Mouse (Mus musculus) E14TG2a.4 (cell line): Measurements from ENCODE around the gene Orai1.

Experiments
- CTCF ChIP-seq: conservative IDR thresholded peaks from 2 replicates; pipeline ENCODE4 v1.5.1; 2014; ENCODE audit warnings: low read length
- NANOG ChIP-seq: IDR thresholded peaks from 2 replicates; pipeline ENCODE4 v1.6.1; 2014; ENCODE audit warnings: borderline replicate concordance, low read length, mixed read lengths

DNA sequence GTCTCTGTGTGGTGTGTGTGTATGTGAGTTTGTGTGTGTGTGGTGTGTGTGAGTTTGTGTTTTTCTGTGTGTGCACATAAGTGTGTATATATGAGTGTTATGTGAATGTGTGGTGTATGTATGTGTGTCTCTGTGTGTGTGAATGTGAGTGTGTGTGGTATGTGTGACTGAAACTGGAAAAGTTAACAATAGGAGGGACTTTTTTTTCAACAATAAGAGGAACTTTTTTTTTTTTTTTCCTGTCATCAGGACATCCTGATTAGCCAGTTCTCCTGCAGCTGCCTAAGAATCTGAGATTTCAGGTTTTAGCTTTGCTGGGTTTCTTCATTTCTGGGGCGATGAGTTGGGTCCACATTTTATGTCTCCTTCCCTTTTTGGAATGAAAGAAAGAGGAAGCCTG, 64.7 kb downstream of the Orai1 start:
- TF ChIP-seq CTCF: no peak
- no peak for TF ChIP-seq NANOG
